Mouse (Mus musculus): Measurements from ENCODE around the gene Skp1a. TPM values are rescaled to one million over a fixed set of nuclear protein-coding genes. Genes with fewer than 3 reads are reported as not detected.

Skp1a gene
- polyA plus RNA-seq, 1 experiment from 2014 or later = 818 TPM

DNA sequence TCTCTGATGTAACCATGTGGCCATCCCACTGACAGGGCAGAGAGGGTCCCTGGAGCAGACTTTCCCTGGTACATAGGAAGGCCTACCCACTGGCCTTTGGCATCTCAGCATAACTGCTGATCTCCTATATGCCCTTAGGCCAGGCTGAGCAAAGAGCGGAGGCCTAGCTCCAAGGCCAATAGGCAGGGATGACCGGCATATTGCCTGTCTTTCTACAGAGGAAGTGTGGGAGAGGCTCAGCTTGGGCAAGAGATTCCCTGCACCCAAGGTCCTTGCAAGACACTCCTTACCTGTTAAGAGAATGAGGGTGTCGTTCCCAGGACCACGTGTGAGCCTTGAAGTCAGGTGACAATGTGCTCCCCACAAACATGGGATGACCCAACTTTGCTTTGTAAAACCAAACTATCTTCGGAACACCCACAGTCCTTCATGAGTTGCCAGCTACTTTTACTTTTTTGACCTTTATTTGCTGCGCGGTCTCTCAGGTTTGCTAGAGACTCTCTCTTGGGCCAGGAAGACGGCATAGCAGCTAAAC is 47.9 kb downstream of the Skp1a start:
- Histone ChIP-seq H3K27ac (replicated peaks) (no peak overlapping the region), H3K4me1 (peaks cover 31% of the 10 kb centered on the region), H3K36me3 (no peaks in the 10 kb centered on the region), H3K9me3 (replicated peaks) (no peaks in the 10 kb centered on the region), H3K27me3 (peaks cover 9% of the 10 kb centered on the region), H3K4me3 (replicated peaks) (no peak overlapping the region), H3K4me2 (replicated peaks) (no peak overlapping the region), H3K9ac (no peak overlapping the region)
- WGBS = 94% methylated on average over 8 of the region's 8 CpGs
- ATAC-seq (ENCODE audit: insufficient number of reproducible peaks, low FRiP score, low TSS enrichment, low read depth) = no peak

DNA sequence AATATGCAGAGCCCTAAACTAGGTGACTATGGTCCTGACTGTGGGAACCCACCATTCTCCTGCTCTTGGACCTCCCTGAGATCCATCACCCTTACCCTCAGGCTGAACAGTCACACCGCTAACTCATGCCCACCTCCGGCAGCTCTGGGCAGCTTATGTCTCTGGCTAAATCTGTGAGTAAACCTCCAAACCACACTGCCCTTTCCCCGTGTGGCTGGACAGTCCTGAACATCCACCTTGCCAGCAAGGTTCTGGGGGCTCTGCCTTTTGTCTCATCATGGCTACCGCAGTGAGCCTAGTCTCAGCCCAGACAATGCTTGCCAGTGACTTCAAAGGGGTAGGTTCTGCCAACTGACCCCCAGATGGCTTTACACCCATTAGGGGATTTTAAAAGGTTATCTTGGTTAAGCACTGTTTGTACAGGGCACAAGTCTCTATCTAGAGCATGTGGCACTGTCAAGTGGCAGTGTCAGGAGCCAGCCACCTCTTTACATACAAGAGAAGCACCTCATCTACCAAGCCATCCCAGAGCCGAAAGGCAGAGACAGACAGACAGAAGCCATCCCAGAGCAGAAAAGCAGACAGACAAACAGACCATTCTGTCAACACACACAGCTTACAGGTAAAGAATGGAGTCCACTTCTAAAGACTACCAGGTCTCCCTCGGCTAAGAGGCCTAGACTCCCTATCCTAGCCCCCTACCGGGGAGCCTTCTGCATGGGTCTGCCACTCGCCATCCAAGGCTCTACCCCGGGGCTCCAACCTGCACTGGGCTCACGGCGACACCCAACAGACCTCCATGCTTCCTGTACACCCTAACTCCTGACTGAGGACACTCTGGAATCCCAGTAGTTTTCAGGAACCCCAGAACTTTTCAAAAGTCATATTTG is 49.0 kb downstream of the Skp1a start:
- H3K4me2 ChIP-seq (replicated peaks) = 0 out of 2 replicates have a peak overlapping the region, but pooled peaks have one; percentile 98
- no peak for ATAC-seq (ENCODE audit: insufficient number of reproducible peaks, low FRiP score, low TSS enrichment, low read depth)
- 88% methylated on average over 11 of the region's 11 CpGs for WGBS
- H3K27ac ChIP-seq (replicated peaks) = no peak overlapping the region
- H3K9me3 ChIP-seq (replicated peaks) = no peaks in the 10 kb centered on the region
- peaks cover 16% of the 10 kb centered on the region for H3K27me3 ChIP-seq
- no peak overlapping the region for H3K9ac ChIP-seq
- peaks cover 24% of the 10 kb centered on the region for H3K4me1 ChIP-seq
- H3K36me3 ChIP-seq = no peaks in the 10 kb centered on the region
- peak overlapping the region; percentile 70; the same call in 1 of the 2 replicates for H3K4me3 ChIP-seq (replicated peaks)

DNA sequence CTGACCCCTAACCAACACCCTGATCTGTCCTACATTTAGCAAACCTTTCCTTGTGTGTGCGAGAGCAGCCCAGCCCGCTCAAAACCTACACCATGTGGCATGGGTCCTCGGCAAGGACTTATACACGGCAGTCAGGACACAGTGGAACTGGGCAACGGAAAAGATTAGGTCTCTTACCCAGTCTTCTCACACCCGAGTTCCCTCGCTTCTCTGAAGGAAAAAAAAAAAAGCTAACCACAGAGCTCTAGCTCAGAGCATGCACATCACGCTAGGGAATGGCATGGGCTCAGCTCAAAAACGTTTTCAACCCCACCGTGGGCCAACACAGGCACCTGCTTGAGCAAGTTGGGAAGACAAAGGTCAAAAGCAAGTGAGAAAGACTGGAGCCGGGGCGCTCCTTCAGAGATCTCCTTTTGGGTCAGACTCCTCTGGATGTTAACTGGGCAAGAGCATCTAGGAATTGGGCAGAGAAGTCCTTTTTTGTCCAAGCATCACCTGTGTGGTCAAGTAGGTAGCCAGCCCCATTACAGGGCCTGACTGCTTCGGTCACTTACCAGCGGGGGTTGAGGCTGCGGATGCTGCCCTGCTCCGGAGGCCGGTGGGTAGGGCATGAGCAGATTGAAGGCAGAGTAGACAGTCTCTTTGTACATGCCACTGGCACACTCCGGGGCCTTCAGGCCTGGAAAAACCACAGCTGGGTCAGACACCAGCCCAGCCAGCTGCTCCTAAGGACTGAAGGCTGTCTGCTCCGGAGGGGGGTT is 50.0 kb downstream of the Skp1a start:
- 64% methylated on average over 19 of the region's 19 CpGs for WGBS
- ATAC-seq (ENCODE audit: insufficient number of reproducible peaks, low FRiP score, low TSS enrichment, low read depth) = no peak
- peaks cover 16% of the 10 kb centered on the region for H3K27me3 ChIP-seq
- H3K9ac ChIP-seq = no peak overlapping the region
- no peaks in the 10 kb centered on the region for H3K9me3 ChIP-seq (replicated peaks)
- no peaks in the 10 kb centered on the region for H3K36me3 ChIP-seq
- peak overlapping the region; percentile 70 for H3K4me3 ChIP-seq (replicated peaks)
- H3K27ac ChIP-seq (replicated peaks) = no peak overlapping the region
- peaks cover 29% of the 10 kb centered on the region for H3K4me1 ChIP-seq
- H3K4me2 ChIP-seq (replicated peaks) = peak overlapping the region; percentile 98

- H3K4me1 ChIP-seq = peaks cover 32% of the 10 kb centered on the region
- WGBS = 1% methylated on average over 19 of the region's 19 CpGs
- peaks cover 16% of the 10 kb centered on the region for H3K27me3 ChIP-seq
- H3K9ac ChIP-seq = peak overlapping the region; percentile 59
- peak overlapping the region; percentile 70 for H3K4me3 ChIP-seq (replicated peaks)
- H3K9me3 ChIP-seq (replicated peaks) = no peaks in the 10 kb centered on the region
- no peaks in the 10 kb centered on the region for H3K36me3 ChIP-seq
- H3K4me2 ChIP-seq (replicated peaks) = peak overlapping the region; percentile 98
- 0 out of 2 replicates have a peak overlapping the region, but pooled peaks have one; percentile 22 for H3K27ac ChIP-seq (replicated peaks)
- no peak for ATAC-seq (ENCODE audit: insufficient number of reproducible peaks, low FRiP score, low TSS enrichment, low read depth)
Observed at GRCm38 (mm10) chr11:52282420-52282773, 50.6 kb downstream of the Skp1a start.

GRCm38 (mm10) chr11:52282774-52283595 is 51.2 kb downstream of the Skp1a start, which contains the start of gene Tcf7:
Gene Tcf7, minus strand, starts transcription at chr11:52283014.
- H3K27me3 ChIP-seq = peaks cover 16% of the 10 kb centered on the region
- H3K27ac ChIP-seq (replicated peaks) = 0 out of 2 replicates have a peak within 1 kb of the TSS, but pooled peaks have one; percentile 22
- peaks cover 32% of the 10 kb centered on the region for H3K4me1 ChIP-seq
- ATAC-seq (ENCODE audit: insufficient number of reproducible peaks, low FRiP score, low TSS enrichment, low read depth) = peak; percentile 64
- H3K4me3 ChIP-seq (replicated peaks) = peak within 1 kb of the TSS; percentile 70
- peak within 1 kb of the TSS; percentile 59 for H3K9ac ChIP-seq
- no peaks in the 10 kb centered on the region for H3K9me3 ChIP-seq (replicated peaks)
- under 1% methylated on average over 86 of the region's 97 CpGs for WGBS
- no peaks in the 10 kb centered on the region for H3K36me3 ChIP-seq
- H3K4me2 ChIP-seq (replicated peaks) = peak within 1 kb of the TSS; percentile 98

- Histone ChIP-seq H3K9ac (no peak overlapping the region), H3K4me1 (peaks cover 32% of the 10 kb centered on the region), H3K36me3 (no peaks in the 10 kb centered on the region), H3K4me3 (replicated peaks) (peak overlapping the region; percentile 70), H3K27ac (replicated peaks) (no peak overlapping the region), H3K27me3 (peaks cover 16% of the 10 kb centered on the region), H3K9me3 (replicated peaks) (no peaks in the 10 kb centered on the region), H3K4me2 (replicated peaks) (peak overlapping the region; percentile 98)
- ATAC-seq (ENCODE audit: insufficient number of reproducible peaks, low FRiP score, low TSS enrichment, low read depth) = no peak; the same call in 1 of the 2 replicates
- WGBS = 9% methylated on average over 44 of the region's 44 CpGs
Observed at GRCm38 (mm10) chr11:52283596-52284571, 52.1 kb downstream of the Skp1a start.

DNA sequence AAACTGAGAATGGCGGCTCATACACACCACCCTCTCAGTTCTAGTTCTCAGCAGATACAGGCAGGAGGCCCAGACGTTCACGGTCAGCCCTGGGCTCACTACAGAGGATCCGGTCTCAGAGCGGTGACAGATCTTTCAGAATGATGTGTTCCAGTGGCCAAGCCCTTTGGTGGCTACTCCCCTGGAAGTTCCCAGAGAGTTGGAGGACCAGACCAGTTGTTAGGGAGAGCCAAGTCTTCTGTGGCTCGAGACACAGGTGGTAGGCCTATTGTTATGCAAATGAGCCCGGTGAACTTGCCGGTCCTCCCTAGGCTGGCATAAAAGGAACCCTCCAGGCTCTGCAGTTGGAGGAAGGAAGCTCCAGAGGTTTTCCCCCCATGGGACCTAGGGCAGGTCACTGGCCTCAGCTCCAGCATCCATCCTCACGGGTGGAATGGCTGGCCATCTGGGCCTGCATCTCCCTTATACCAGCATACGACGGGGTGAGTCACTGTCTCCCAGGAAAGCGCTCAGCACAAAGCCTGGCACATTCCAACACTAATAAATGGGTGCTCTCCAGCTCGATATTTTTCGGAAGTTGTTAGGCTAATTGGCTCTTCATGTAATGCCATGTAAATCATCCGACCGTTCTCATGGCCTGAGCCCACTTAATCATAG is 54.6 kb downstream of the Skp1a start:
- no peak for ATAC-seq (ENCODE audit: insufficient number of reproducible peaks, low FRiP score, low TSS enrichment, low read depth)
- no peaks in the 10 kb centered on the region for H3K9me3 ChIP-seq (replicated peaks)
- H3K27me3 ChIP-seq = peaks cover 16% of the 10 kb centered on the region
- 31% methylated on average over 16 of the region's 16 CpGs for WGBS
- no peak overlapping the region for H3K4me3 ChIP-seq (replicated peaks)
- H3K9ac ChIP-seq = no peak overlapping the region
- peaks cover 32% of the 10 kb centered on the region for H3K4me1 ChIP-seq
- H3K4me2 ChIP-seq (replicated peaks) = no peak overlapping the region
- H3K27ac ChIP-seq (replicated peaks) = no peak overlapping the region
- H3K36me3 ChIP-seq = no peaks in the 10 kb centered on the region

GRCm38 (mm10) chr11:52286958-52287305 is 55.1 kb downstream of the Skp1a start:
- WGBS = 13% methylated on average over 4 of the region's 4 CpGs
- Histone ChIP-seq H3K4me1 (peaks cover 32% of the 10 kb centered on the region), H3K9ac (no peak overlapping the region), H3K27me3 (peaks cover 15% of the 10 kb centered on the region), H3K9me3 (replicated peaks) (no peaks in the 10 kb centered on the region), H3K27ac (replicated peaks) (no peak overlapping the region), H3K4me3 (replicated peaks) (no peak overlapping the region), H3K36me3 (no peaks in the 10 kb centered on the region), H3K4me2 (replicated peaks) (no peak overlapping the region)
- ATAC-seq (ENCODE audit: insufficient number of reproducible peaks, low FRiP score, low TSS enrichment, low read depth) = no peak

DNA sequence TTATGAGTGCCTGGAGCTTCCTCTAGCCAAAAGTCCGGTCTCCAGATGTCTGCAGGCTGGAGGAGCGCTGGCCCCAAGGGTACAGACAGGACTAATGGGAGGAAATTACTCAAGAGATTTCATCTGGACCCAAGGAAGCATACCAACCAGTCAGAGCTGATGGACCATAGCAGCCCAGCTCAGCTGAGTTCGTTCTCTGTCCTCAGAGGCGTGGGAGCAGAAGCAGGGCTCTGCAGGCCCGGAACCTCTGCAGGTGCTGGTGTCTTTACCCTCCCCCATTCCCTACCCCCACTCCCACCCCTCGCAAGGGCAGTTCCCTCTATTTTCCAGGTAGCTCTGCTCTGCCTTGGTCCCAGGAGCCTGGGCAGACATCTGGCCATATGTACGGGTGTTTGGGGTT is 60.6 kb downstream of the Skp1a start:
- no peaks in the 10 kb centered on the region for H3K9me3 ChIP-seq (replicated peaks)
- H3K9ac ChIP-seq = no peak overlapping the region
- no peak for ATAC-seq (ENCODE audit: insufficient number of reproducible peaks, low FRiP score, low TSS enrichment, low read depth)
- H3K4me1 ChIP-seq = no peaks in the 10 kb centered on the region
- no peak overlapping the region for H3K4me3 ChIP-seq (replicated peaks)
- no peak overlapping the region for H3K4me2 ChIP-seq (replicated peaks)
- WGBS = 64% methylated on average over 7 of the region's 7 CpGs
- H3K27ac ChIP-seq (replicated peaks) = no peak overlapping the region
- H3K36me3 ChIP-seq = no peaks in the 10 kb centered on the region
- H3K27me3 ChIP-seq = no peaks in the 10 kb centered on the region
